Mouse (Mus musculus) hindbrain, embryonic 12.5 days (tissue): ENCODE measurements at regions not wholly inside any gene's neighbourhood (a gene's known extent, or its start where the extent isn't known, plus 50 kb on each side); places are given as distances from the start of the nearest gene placed in this dataset.

ENCODE experiments used
- ATAC-seq: fragments of 200-750 bp; cut with Nextera tagmentation; 2 replicates; pipeline ENCODE4 v1.8.0; 2017; ENCODE audit warnings: moderate TSS enrichment; ENCODE audit not compliant: low FRiP score
- H3K27ac ChIP-seq: fragments of 300-500 bp; sonication (generic); 2 replicates; pipeline ENCODE4 v1.5.1; 2016; ENCODE audit warnings: mild to moderate bottlenecking
- H3K27me3 ChIP-seq: fragments of 300-500 bp; sonication (generic); 2 replicates; pipeline ENCODE4 v1.6.1; 2016; ENCODE audit warnings: mild to moderate bottlenecking
- H3K36me3 ChIP-seq: fragments of 300-500 bp; sonication (generic); 2 replicates; pipeline ENCODE4 v1.6.1; 2016; ENCODE audit warnings: mild to moderate bottlenecking
- H3K4me1 ChIP-seq: fragments of 300-500 bp; sonication (generic); 2 replicates; pipeline ENCODE4 v1.6.1; 2016
- H3K4me2 ChIP-seq: fragments of 300-500 bp; sonication (generic); replicated peaks from 2 replicates; pipeline ENCODE4 v1.6.1; 2016; ENCODE audit warnings: mild to moderate bottlenecking
- H3K4me3 ChIP-seq: fragments of 300-500 bp; sonication (generic); 2 replicates; pipeline ENCODE4 v1.5.1; 2016; ENCODE audit warnings: mild to moderate bottlenecking
- H3K9ac ChIP-seq: fragments of 300-500 bp; sonication (generic); 2 replicates; pipeline ENCODE4 v1.6.1; 2016; ENCODE audit warnings: mild to moderate bottlenecking, moderate library complexity
- H3K9me3 ChIP-seq: fragments of 300-500 bp; sonication (generic); replicated peaks from 2 replicates; pipeline ENCODE4 v1.6.1; 2016; ENCODE audit warnings: mild to moderate bottlenecking
- WGBS: fragments of 180-500 bp; shearing (Covaris S2); methylation state at CpG from one replicate; pipeline ENCODE4 v1.1.7; 2016; 5-methylcytosine and 5-hydroxymethylcytosine counted together

DNA sequence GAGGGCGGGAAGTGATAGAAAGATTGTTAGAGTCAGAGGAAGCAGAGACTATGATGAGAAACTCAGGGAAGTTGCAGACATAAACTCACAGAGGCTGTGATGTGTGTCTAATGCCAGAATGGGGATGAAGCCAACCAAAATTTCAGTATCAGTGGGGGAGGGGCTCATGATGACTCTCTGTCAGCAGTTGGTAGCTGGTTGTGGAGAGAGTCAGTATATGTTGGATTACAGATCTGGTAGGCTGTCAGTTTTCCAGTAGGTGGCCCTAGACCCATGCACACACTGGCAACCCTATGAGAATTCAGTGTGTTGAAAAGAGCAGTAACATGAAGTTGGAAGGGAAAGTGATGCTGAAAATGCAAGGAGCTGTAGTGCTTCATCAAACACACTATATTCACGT is 257.5 kb downstream of the Ttc32 start:
- no peaks in the 10 kb centered on the region for H3K27me3 ChIP-seq
- H3K4me2 ChIP-seq = no peak overlapping the region
- H3K4me1 ChIP-seq = no peaks in the 10 kb centered on the region
- no peak for ATAC-seq
- no peaks in the 10 kb centered on the region for H3K36me3 ChIP-seq
- H3K27ac ChIP-seq = no peak overlapping the region
- no peaks in the 10 kb centered on the region for H3K9me3 ChIP-seq
- WGBS = 73% methylated on average over 2 of the region's 2 CpGs
- H3K9ac ChIP-seq = no peak overlapping the region
- no peak overlapping the region for H3K4me3 ChIP-seq

- H3K36me3 ChIP-seq = no peaks in the 10 kb centered on the region
- no peak overlapping the region for H3K27ac ChIP-seq
- H3K4me2 ChIP-seq = no peak overlapping the region
- no peak for ATAC-seq
- no peaks in the 10 kb centered on the region for H3K9me3 ChIP-seq
- no peak overlapping the region for H3K9ac ChIP-seq
- H3K4me1 ChIP-seq = no peaks in the 10 kb centered on the region
- no peak overlapping the region for H3K4me3 ChIP-seq
- no peaks in the 10 kb centered on the region for H3K27me3 ChIP-seq
Measured at GRCm38 (mm10) chr12:9292656-9293055, 262.9 kb downstream of the Ttc32 start.

DNA sequence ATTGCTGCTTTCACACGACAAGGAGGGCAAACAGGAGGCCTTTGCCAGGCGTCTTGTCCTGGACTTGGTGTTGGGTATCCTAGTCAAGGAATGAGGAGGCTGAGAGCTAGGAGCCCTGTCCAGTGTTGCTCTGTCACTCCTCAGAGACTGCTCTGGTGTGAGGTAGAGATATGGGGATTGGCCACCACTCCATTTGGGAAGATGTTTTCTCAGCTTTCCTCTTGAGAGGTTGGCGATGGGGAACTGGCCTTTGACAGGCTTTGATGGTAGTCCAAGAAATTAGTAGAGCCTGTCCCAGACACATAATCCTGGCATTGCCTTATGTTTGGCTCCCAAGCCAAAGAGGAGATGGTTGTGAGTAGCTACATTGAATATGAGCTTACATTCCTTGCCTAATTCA is 265.4 kb downstream of the Ttc32 start:
- H3K27me3 ChIP-seq = no peaks in the 10 kb centered on the region
- no peak overlapping the region for H3K4me2 ChIP-seq
- WGBS = 91% methylated on average over 3 of the region's 3 CpGs
- no peak for ATAC-seq
- H3K4me1 ChIP-seq = no peaks in the 10 kb centered on the region
- no peak overlapping the region for H3K4me3 ChIP-seq
- H3K9me3 ChIP-seq = no peaks in the 10 kb centered on the region
- H3K36me3 ChIP-seq = no peaks in the 10 kb centered on the region
- no peak overlapping the region for H3K27ac ChIP-seq
- H3K9ac ChIP-seq = no peak overlapping the region

GRCm38 (mm10) chr12:9298848-9299655 is 269.3 kb downstream of the Ttc32 start:
- Histone ChIP-seq H3K4me1 (no peaks in the 10 kb centered on the region), H3K4me3 (no peak overlapping the region), H3K4me2 (no peak overlapping the region), H3K27me3 (no peaks in the 10 kb centered on the region), H3K9ac (no peak overlapping the region), H3K27ac (no peak overlapping the region), H3K9me3 (no peaks in the 10 kb centered on the region), H3K36me3 (no peaks in the 10 kb centered on the region)
- 59% methylated on average over 5 of the region's 5 CpGs for WGBS
- ATAC-seq = no peak

GRCm38 (mm10) chr12:9304146-9304545 is 265.8 kb upstream of the Osr1 start:
- 77% methylated on average over 2 of the region's 2 CpGs for WGBS
- Histone ChIP-seq H3K27me3 (no peaks in the 10 kb centered on the region), H3K9ac (no peak overlapping the region), H3K36me3 (no peaks in the 10 kb centered on the region), H3K4me2 (no peak overlapping the region), H3K4me1 (no peaks in the 10 kb centered on the region), H3K4me3 (no peak overlapping the region), H3K9me3 (no peaks in the 10 kb centered on the region), H3K27ac (no peak overlapping the region)
- no peak for ATAC-seq

GRCm38 (mm10) chr12:9337891-9338672 is 231.8 kb upstream of the Osr1 start:
- WGBS = 82% methylated on average over 5 of the region's 5 CpGs
- H3K9ac ChIP-seq = no peak overlapping the region
- H3K4me3 ChIP-seq = no peak overlapping the region
- H3K27me3 ChIP-seq = no peaks in the 10 kb centered on the region
- no peaks in the 10 kb centered on the region; the same call in 1 of the 2 replicates for H3K4me1 ChIP-seq
- H3K4me2 ChIP-seq = no peak overlapping the region
- H3K36me3 ChIP-seq = no peaks in the 10 kb centered on the region
- no peak overlapping the region for H3K27ac ChIP-seq
- H3K9me3 ChIP-seq = no peaks in the 10 kb centered on the region
- no peak for ATAC-seq

DNA sequence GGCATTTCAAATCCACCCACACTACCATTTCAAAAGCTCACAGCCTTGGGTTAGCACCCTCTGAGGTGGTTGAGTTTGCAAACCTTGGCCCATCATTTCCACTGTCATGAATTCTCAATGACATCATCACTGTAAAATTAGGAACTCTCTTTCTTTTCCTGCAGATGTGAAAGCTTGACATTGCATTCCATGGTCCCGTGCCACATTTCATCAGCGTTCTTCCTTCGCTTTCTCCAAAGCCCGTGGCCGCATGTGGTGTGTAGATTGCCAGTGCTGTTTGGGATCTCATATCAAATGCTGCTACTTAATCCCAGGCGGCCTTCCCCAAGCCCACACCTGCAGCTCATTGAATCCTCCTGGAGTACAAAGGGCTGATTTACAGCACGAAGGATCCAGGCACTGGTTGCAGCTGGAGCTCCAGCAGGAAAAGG is 231.1 kb upstream of the Osr1 start:
- WGBS = 51% methylated on average over 7 of the region's 7 CpGs
- no peak for ATAC-seq
- Histone ChIP-seq H3K27me3 (no peaks in the 10 kb centered on the region), H3K4me2 (no peak overlapping the region), H3K9ac (no peak overlapping the region), H3K4me1 (no peaks in the 10 kb centered on the region; the same call in 1 of the 2 replicates), H3K36me3 (no peaks in the 10 kb centered on the region), H3K27ac (no peak overlapping the region), H3K9me3 (no peaks in the 10 kb centered on the region), H3K4me3 (no peak overlapping the region)

DNA sequence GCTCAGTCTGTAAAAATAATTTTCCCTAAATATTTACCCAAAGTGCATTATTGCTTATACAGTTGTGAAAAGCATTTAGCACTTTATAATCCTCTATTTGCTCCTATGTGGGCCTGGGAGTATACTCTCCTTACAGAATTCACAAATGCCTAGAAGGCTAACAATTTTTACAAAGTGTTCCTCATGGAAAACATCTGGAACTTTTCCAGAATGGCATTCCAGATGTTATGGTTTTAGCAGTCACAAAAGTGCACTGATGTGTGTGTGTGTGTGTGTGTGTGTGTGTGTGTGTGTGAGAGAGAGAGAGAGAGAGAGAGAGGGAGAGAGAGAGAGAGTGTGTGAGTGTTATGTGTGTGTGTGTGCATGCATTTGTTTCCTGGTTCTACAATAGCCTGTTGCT is 229.1 kb upstream of the Osr1 start:
- H3K27me3 ChIP-seq = no peaks in the 10 kb centered on the region
- H3K4me3 ChIP-seq = no peak overlapping the region
- H3K4me2 ChIP-seq = no peak overlapping the region
- no peak overlapping the region for H3K9ac ChIP-seq
- no peaks in the 10 kb centered on the region; the same call in 1 of the 2 replicates for H3K4me1 ChIP-seq
- no peaks in the 10 kb centered on the region for H3K36me3 ChIP-seq
- H3K9me3 ChIP-seq = no peaks in the 10 kb centered on the region
- no peak overlapping the region for H3K27ac ChIP-seq
- no peak for ATAC-seq

DNA sequence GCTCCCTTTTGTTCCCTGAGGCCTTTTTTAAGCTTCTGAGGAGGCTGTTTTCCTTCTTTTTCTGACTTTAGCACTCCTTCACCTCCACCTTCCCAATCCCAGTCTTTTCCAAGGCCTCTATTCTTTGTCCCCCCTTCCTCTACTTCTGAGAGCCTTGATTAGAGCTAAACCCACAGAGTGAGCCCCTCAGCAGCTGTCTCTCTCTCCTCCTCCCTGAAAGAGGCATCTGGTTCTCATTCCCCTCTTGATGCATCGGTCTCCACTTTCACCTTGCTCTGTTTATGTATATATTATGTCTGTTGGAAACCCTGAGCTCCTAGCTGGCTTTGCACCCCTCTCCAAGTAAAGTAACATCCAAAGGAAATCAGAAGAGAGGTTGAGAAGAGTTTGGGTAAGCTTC is 224.6 kb upstream of the Osr1 start:
- no peaks in the 10 kb centered on the region for H3K9me3 ChIP-seq
- H3K36me3 ChIP-seq = no peaks in the 10 kb centered on the region
- H3K27me3 ChIP-seq = no peaks in the 10 kb centered on the region
- H3K27ac ChIP-seq = no peak overlapping the region
- WGBS = 71% methylated on average over 1 of the region's 1 CpGs
- no peak overlapping the region for H3K4me2 ChIP-seq
- no peak overlapping the region for H3K4me3 ChIP-seq
- no peaks in the 10 kb centered on the region for H3K4me1 ChIP-seq
- ATAC-seq = no peak
- no peak overlapping the region for H3K9ac ChIP-seq

- no peak overlapping the region for H3K27ac ChIP-seq
- no peak overlapping the region for H3K4me2 ChIP-seq
- H3K36me3 ChIP-seq = no peaks in the 10 kb centered on the region
- 84% methylated on average over 4 of the region's 4 CpGs for WGBS
- no peak overlapping the region for H3K9ac ChIP-seq
- no peaks in the 10 kb centered on the region for H3K4me1 ChIP-seq
- no peaks in the 10 kb centered on the region for H3K27me3 ChIP-seq
- H3K4me3 ChIP-seq = no peak overlapping the region
- no peak for ATAC-seq
- H3K9me3 ChIP-seq = no peaks in the 10 kb centered on the region
Measured at GRCm38 (mm10) chr12:9355512-9355911, 214.4 kb upstream of the Osr1 start.

- Histone ChIP-seq H3K4me2 (no peak overlapping the region), H3K27ac (no peak overlapping the region), H3K36me3 (no peaks in the 10 kb centered on the region), H3K4me3 (no peak overlapping the region), H3K4me1 (no peaks in the 10 kb centered on the region), H3K27me3 (no peaks in the 10 kb centered on the region), H3K9me3 (no peaks in the 10 kb centered on the region), H3K9ac (no peak overlapping the region)
- no peak for ATAC-seq
- WGBS = 89% methylated on average over 5 of the region's 5 CpGs
Measured at GRCm38 (mm10) chr12:9357856-9358255, 212.1 kb upstream of the Osr1 start.

DNA sequence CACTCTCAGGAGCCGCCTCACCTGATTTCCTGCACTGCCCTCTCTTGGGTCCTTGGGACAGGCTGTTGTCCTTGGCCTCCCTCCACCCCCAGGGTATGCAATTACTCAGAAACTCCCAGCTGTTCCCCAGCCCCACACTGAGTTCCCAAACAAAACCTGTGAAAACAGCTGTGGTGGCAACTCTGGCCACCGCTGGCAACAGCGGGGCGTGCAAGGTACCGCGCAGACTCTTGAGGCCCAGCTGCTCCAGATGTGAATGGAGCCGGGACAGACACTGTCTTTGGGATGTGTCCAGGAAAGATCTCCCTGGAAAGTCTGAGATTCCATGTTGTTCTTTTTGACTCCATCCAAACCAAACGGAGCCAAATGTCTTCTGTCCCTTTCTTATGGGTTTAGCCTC is 211.0 kb upstream of the Osr1 start:
- Histone ChIP-seq H3K4me3 (no peak overlapping the region), H3K9ac (no peak overlapping the region), H3K36me3 (no peaks in the 10 kb centered on the region), H3K27me3 (no peaks in the 10 kb centered on the region), H3K27ac (no peak overlapping the region), H3K4me2 (no peak overlapping the region), H3K9me3 (no peaks in the 10 kb centered on the region), H3K4me1 (no peaks in the 10 kb centered on the region)
- 44% methylated on average over 8 of the region's 8 CpGs for WGBS
- ATAC-seq = no peak

GRCm38 (mm10) chr12:9365931-9366330 is 204.0 kb upstream of the Osr1 start:
- Histone ChIP-seq H3K4me2 (no peak overlapping the region), H3K36me3 (no peaks in the 10 kb centered on the region), H3K9ac (no peak overlapping the region), H3K27ac (no peak overlapping the region), H3K9me3 (no peaks in the 10 kb centered on the region), H3K4me1 (no peaks in the 10 kb centered on the region), H3K27me3 (no peaks in the 10 kb centered on the region), H3K4me3 (no peak overlapping the region)
- WGBS = 84% methylated on average over 1 of the region's 1 CpGs
- no peak for ATAC-seq
